Mouse (Mus musculus) limb, embryonic 15.5 days (tissue): ENCODE measurements at regions not wholly inside any gene's neighbourhood (a gene's known extent, or its start where the extent isn't known, plus 50 kb on each side); places are given as distances from the start of the nearest gene placed in this dataset.

Experiments
- ATAC-seq: fragments of 200-750 bp; cut with Nextera tagmentation; 2 replicates; pipeline ENCODE4 v1.8.0; 2017; ENCODE audit warnings: low read depth, moderate TSS enrichment; ENCODE audit not compliant: insufficient number of reproducible peaks, low FRiP score, low TSS enrichment
- H3K27ac ChIP-seq: fragments of 300-500 bp; sonication (generic); 2 replicates; pipeline ENCODE4 v1.5.1; 2015; ENCODE audit warnings: moderate library complexity, mild to moderate bottlenecking, inconsistent platforms
- H3K27me3 ChIP-seq: fragments of 300-500 bp; sonication (generic); 2 replicates; pipeline ENCODE4 v1.6.1; 2015; ENCODE audit warnings: inconsistent platforms
- H3K36me3 ChIP-seq: fragments of 300-500 bp; sonication (generic); 2 replicates; pipeline ENCODE4 v1.6.1; 2015; ENCODE audit warnings: inconsistent platforms
- H3K4me1 ChIP-seq: fragments of 300-500 bp; sonication (generic); 2 replicates; pipeline ENCODE4 v1.6.1; 2015; ENCODE audit warnings: inconsistent platforms
- H3K4me2 ChIP-seq: fragments of 300-500 bp; sonication (generic); 2 replicates; pipeline ENCODE4 v1.6.1; 2015; ENCODE audit warnings: mild to moderate bottlenecking, inconsistent platforms
- H3K4me3 ChIP-seq: fragments of 300-500 bp; sonication (generic); 2 replicates; pipeline ENCODE4 v1.5.1; 2015; ENCODE audit warnings: mild to moderate bottlenecking, inconsistent platforms
- H3K9ac ChIP-seq: fragments of 300-500 bp; sonication (generic); 2 replicates; pipeline ENCODE4 v1.6.1; 2015; ENCODE audit warnings: inconsistent platforms
- H3K9me3 ChIP-seq: fragments of 300-500 bp; sonication (generic); 2 replicates; pipeline ENCODE4 v1.6.1; 2016; ENCODE audit warnings: inconsistent platforms
- WGBS: fragments of 180-500 bp; shearing (Covaris S2); methylation state at CpG from one replicate; pipeline ENCODE4 v1.1.7; 2015; 5-methylcytosine and 5-hydroxymethylcytosine counted together

DNA sequence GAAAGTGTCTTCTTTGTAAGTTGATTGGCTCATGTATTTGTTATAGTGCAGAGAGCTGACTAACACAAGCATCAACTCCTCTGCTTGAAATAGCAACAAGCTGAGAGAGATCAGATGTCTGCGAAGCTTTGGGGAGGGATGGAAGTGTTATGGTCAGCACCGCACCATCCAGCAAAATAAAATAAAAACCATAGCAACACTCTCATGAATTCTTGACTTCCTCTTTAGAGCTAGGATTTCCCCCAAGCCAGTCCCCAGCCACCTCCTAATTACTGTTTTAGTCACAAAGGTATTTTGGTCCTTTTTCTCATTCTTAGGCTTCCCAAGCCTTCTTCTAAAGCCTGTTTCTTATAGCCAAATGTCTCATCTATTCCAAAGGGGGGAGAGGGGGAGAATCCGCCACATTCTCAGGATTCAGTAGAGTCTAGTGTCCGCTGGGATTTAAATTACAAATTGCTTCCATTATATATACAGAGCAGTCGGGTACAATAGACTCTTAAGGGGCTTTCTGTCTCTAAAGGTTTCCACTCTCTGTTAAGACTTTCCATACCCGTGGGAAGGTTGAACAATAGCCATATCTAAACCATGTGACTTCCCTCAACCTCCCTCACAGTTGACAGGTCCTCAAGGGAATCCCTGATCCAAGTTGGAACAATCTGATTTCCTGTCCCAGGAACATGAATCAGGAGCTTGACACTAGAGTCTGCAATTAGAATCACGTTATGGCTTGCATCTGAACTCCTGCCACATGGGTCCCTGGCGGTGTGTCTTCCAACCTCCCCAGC is 386.7 kb downstream of the Rapgef2 start:
- H3K4me1 ChIP-seq, result peaks cover 13% of the 10 kb centered on the region
- no peak overlapping the region for H3K9ac ChIP-seq
- H3K27ac ChIP-seq, result no peak overlapping the region
- H3K27me3 ChIP-seq, result no peaks in the 10 kb centered on the region
- no peak for ATAC-seq
- no peak overlapping the region for H3K4me3 ChIP-seq
- H3K4me2 ChIP-seq, result no peak overlapping the region
- H3K9me3 ChIP-seq, result no peaks in the 10 kb centered on the region
- H3K36me3 ChIP-seq, result no peaks in the 10 kb centered on the region
- WGBS, result 67% methylated on average over 8 of the region's 8 CpGs

DNA sequence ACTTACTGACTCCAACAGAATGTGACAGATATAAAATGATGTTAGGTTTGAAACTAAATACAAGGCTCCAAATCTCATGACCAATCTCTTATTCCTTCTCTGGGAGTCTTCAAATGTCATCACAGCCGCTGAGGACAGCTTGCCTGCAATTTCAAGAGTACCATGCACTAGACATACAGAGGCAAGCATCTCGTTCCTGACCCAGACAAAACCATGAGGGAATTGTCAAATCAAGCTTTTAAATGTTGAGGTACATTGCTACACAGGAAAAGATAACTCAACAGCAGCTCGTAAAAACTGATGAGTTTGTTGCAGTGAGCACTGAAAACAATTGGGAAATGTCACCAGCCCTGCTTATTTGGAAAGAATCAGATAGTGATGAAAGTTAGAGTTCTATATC is 397.0 kb downstream of the Rapgef2 start:
- H3K27ac ChIP-seq, result no peak overlapping the region
- H3K9me3 ChIP-seq, result no peaks in the 10 kb centered on the region
- H3K9ac ChIP-seq, result no peak overlapping the region
- no peaks in the 10 kb centered on the region for H3K27me3 ChIP-seq
- no peaks in the 10 kb centered on the region for H3K36me3 ChIP-seq
- H3K4me3 ChIP-seq, result no peak overlapping the region
- H3K4me2 ChIP-seq, result no peak overlapping the region
- no peaks in the 10 kb centered on the region for H3K4me1 ChIP-seq
- 64% methylated on average over 3 of the region's 3 CpGs for WGBS
- ATAC-seq, result no peak

DNA sequence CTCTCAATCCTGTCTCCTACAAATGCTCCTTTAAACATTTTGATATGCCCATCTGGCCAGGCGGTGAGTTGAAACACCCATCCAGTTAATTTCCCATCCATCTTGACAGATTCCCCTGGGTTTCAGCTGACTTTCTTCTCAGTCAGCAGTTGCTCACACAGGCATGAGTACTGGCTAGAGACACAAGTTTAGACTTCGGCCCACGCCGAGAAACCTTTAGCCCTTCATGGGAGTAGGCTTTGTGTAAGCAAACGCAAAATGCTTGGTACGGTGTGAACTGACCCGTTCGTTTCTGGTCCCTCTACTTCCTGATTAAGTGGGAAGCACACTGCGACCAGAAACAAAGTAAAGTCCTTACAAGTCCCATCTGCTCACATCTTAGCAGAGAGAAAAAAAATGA is 401.6 kb downstream of the Rapgef2 start:
- Histone ChIP-seq H3K9ac (no peak overlapping the region), H3K4me3 (no peak overlapping the region), H3K36me3 (no peaks in the 10 kb centered on the region), H3K4me1 (no peaks in the 10 kb centered on the region), H3K27me3 (no peaks in the 10 kb centered on the region), H3K27ac (no peak overlapping the region), H3K9me3 (no peaks in the 10 kb centered on the region), H3K4me2 (no peak overlapping the region)
- 76% methylated on average over 9 of the region's 9 CpGs for WGBS
- ATAC-seq, result no peak

DNA sequence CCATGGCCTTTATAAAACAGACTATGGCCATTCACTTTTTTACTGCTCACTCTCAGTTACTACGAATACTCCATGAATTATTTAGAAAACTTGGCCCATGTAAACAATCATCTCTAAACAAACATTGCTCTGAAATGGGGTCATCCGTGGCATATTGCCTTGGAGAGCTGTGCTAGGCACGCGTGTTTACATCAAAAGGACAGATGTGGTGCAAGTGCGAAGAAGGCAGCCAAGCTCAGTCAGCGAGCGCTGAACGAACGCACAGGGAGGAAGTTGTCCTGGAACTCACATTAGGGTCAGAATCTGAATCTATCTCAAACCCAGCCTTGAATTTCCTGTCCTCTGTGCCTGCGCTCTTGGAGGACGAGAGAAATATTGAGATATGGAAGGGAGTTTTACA is 402.3 kb downstream of the Rapgef2 start:
- Histone ChIP-seq H3K4me1 (no peaks in the 10 kb centered on the region), H3K9ac (no peak overlapping the region), H3K9me3 (no peaks in the 10 kb centered on the region), H3K27me3 (no peaks in the 10 kb centered on the region), H3K4me3 (no peak overlapping the region), H3K27ac (no peak overlapping the region), H3K4me2 (no peak overlapping the region), H3K36me3 (no peaks in the 10 kb centered on the region)
- 85% methylated on average over 11 of the region's 11 CpGs for WGBS
- no peak for ATAC-seq

DNA sequence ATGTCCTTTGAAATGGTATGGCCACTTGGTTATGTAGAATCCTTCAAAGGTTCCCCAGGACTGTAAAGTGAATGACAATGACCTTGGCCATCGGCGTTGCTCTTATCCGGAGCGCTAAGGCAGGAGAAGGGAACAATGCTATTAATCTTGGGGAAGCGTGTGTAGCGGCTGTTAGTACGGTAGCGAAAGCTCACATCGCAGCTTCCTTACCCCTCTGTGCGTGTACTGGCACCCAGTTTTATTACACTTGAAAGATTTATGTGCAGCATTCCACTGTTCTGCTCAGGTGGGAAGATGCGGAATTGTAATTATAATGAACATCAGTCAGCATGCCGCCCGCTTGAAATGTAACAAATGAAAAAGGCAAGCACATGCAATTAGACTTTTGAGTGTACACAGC is 406.2 kb downstream of the Rapgef2 start:
- Histone ChIP-seq H3K4me1 (no peaks in the 10 kb centered on the region), H3K4me2 (no peak overlapping the region), H3K9ac (no peak overlapping the region), H3K27me3 (no peaks in the 10 kb centered on the region), H3K9me3 (no peaks in the 10 kb centered on the region), H3K4me3 (no peak overlapping the region), H3K27ac (no peak overlapping the region), H3K36me3 (no peaks in the 10 kb centered on the region)
- WGBS, result 65% methylated on average over 13 of the region's 13 CpGs
- ATAC-seq, result no peak

DNA sequence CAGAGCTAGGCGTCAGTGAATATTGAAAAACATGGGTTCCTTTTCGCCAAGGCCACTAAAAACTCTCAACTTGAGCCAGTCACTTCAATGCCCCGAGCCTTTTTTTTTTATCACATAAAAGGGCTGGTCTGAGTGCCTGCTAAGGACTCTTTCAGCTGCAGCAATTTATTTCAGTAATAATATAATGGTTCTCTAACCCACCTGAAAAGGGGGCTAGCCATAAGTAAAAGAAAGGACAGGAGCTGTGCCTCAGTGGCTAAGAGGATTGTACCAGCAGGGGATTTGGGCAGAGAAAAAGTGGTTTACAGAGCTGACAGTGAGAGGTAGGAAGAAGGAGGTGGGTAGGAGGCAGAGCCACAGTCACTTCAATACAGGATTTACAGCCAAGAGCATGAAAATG is 409.0 kb downstream of the Rapgef2 start:
- 62% methylated on average over 3 of the region's 3 CpGs for WGBS
- Histone ChIP-seq H3K4me2 (no peak overlapping the region), H3K9me3 (no peaks in the 10 kb centered on the region), H3K27ac (no peak overlapping the region), H3K9ac (no peak overlapping the region), H3K36me3 (no peaks in the 10 kb centered on the region), H3K4me1 (no peaks in the 10 kb centered on the region), H3K4me3 (no peak overlapping the region), H3K27me3 (no peaks in the 10 kb centered on the region)
- ATAC-seq, result no peak

DNA sequence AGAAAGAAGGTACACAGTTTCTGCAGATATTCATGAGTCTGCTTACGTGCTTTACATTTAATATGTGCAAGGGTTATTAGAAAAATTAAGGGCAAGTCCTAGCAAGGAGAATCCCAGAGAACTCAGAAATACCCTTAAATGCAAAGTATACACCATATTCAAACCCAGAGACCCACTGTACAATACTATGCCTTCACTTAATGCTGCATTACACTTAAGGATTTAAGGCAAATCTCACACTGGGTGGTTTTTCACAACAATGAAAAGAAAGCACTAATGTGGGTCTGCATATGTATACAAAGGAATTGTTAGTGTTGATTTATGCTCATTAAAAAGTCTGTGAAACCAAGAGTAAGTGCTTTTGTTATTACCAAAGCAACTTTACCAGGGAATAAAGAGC is 419.4 kb downstream of the Rapgef2 start:
- Histone ChIP-seq H3K9ac (no peak overlapping the region), H3K4me1 (no peaks in the 10 kb centered on the region), H3K9me3 (no peaks in the 10 kb centered on the region), H3K4me2 (no peak overlapping the region), H3K36me3 (no peaks in the 10 kb centered on the region), H3K4me3 (no peak overlapping the region), H3K27ac (no peak overlapping the region), H3K27me3 (no peaks in the 10 kb centered on the region)
- WGBS, result 80% methylated on average over 1 of the region's 1 CpGs
- ATAC-seq, result no peak

DNA sequence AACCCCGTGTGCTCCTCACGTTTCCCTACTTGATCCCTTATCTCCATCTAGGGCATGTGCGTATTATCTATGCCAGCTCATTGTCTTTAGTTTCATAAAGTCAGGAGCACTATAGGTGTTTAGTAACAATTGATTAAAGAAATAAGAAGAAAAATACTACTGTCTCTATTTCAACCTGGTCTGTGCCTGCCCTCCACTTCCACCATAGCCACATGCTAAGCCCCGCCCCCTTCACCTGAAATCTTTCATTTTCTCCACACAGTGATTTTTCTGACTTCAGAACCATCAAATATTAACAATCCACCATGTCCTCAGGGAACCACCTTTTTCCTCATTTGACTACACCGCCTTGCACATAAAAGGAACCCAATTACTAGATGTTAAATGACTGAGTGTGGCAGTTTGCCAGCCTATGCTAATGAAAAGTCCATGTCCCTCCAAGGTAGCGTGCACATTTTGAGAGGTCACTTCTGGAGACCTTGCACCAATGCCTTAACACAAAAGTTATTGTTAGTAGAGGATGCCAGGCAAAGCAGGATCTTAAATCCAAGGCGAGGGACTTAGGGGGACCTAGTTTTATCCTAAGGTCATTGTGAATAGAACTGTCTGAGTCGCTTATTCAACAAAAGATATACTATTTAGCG is 420.1 kb downstream of the Rapgef2 start:
- Histone ChIP-seq H3K27ac (no peak overlapping the region), H3K27me3 (no peaks in the 10 kb centered on the region), H3K4me3 (no peak overlapping the region), H3K9me3 (no peaks in the 10 kb centered on the region), H3K36me3 (no peaks in the 10 kb centered on the region), H3K4me1 (no peaks in the 10 kb centered on the region), H3K4me2 (no peak overlapping the region), H3K9ac (no peak overlapping the region)
- WGBS, result 75% methylated on average over 9 of the region's 9 CpGs
- no peak for ATAC-seq

DNA sequence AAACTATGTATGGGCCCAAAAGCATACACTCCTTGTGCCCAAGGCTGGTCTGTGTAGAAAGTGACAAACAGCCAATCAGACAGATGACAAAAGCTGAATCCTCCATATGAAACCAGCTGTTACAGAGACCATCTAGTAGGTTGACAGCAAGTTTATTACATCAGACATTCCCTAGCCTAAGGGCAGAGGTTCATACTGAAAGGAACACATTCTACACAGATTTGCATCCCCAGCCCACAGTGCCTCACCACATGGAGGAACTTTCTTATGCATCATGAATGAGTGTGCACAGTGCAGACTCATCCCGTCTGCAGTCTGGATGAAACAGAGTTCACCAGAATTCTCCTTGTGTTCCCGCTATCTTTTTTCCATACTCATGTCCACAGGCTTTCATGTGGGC is 423.3 kb downstream of the Rapgef2 start:
- no peak for ATAC-seq
- Histone ChIP-seq H3K4me2 (no peak overlapping the region), H3K9ac (no peak overlapping the region), H3K4me1 (no peaks in the 10 kb centered on the region), H3K27ac (no peak overlapping the region), H3K9me3 (no peaks in the 10 kb centered on the region), H3K4me3 (no peak overlapping the region), H3K27me3 (no peaks in the 10 kb centered on the region), H3K36me3 (no peaks in the 10 kb centered on the region)
- WGBS, result 94% methylated on average over 2 of the region's 2 CpGs

DNA sequence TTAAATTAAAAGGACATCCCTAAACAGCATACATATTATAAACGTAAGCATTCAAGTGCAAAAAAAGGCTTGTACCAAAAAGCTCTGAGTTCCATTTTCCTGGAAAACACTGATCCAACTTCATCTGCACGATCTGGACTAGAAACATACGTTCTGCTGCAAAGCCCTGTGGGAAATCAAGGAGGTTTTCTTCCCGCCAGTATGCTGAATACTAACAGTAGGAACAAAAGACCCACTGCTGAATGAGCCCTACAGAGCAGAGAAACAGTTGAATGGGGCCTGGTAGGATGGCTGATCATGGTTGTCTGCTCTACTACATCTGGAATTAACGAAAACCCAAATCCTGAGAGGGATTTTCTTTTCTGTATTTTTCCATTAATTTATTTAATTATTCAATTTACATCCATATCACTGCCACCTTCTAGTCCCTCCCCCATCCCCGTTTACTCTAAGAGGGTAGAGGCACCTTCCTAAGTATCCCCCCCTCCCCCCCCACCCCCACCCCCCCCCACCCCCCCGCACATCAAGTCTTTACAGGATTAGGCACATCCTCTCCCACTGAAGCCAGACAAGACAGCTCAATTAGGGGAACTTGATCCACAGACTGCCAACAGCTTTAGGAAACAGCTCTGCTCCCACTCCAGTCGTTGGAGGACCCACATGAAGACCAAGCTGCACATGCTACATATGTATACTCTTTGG is 439.5 kb downstream of the Rapgef2 start:
- H3K9ac ChIP-seq, result no peak overlapping the region
- no peaks in the 10 kb centered on the region for H3K4me1 ChIP-seq
- H3K27ac ChIP-seq, result no peak overlapping the region
- no peak overlapping the region for H3K4me3 ChIP-seq
- H3K27me3 ChIP-seq, result no peaks in the 10 kb centered on the region
- no peak for ATAC-seq
- H3K9me3 ChIP-seq, result no peaks in the 10 kb centered on the region
- no peak overlapping the region for H3K4me2 ChIP-seq
- H3K36me3 ChIP-seq, result no peaks in the 10 kb centered on the region
- 66% methylated on average over 7 of the region's 8 CpGs for WGBS

DNA sequence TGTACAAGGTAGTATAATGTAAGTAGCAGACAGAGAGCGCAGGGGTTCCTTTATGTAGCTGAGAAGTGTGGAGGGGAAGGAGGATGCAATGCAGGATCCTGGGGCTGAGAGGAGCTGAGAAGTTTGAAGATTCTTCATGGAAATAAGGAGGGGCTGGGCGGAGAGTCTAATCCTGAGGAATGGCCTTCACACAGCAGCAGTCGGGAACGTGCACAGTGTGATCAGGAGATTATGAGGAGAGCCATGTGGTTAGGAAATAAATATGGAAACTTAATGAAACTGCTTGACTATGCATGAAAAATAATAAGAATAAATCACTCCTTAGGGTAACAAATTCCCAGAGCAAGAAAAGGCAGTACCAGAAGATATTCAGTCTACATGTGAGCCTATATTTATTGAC is 445.1 kb downstream of the Rapgef2 start:
- Histone ChIP-seq H3K9me3 (no peaks in the 10 kb centered on the region), H3K27me3 (no peaks in the 10 kb centered on the region), H3K27ac (no peak overlapping the region), H3K4me2 (no peak overlapping the region), H3K9ac (no peak overlapping the region), H3K4me3 (no peak overlapping the region), H3K4me1 (no peaks in the 10 kb centered on the region), H3K36me3 (no peaks in the 10 kb centered on the region)
- no peak for ATAC-seq
- 68% methylated on average over 4 of the region's 4 CpGs for WGBS

DNA sequence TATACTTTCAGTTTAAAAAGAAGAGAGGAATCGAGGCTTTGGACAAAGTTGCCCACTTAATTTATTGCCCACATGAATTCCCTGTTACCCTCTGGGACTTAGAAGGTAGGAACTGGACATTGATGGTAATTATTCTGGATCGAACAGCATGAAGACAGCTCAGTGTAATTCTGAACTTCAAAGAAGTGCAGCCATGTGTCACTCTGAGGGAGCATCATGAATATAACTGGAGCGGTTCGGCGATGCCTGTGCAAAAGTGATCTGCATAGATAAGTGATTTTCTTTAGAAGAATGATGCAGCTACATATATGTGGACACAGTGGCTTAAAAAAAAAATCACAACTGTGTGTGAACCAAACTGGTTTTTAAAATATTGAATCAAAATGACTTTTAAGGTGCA is 449.5 kb downstream of the Rapgef2 start:
- Histone ChIP-seq H3K9me3 (no peaks in the 10 kb centered on the region), H3K4me3 (no peak overlapping the region), H3K4me1 (no peaks in the 10 kb centered on the region), H3K36me3 (no peaks in the 10 kb centered on the region), H3K9ac (no peak overlapping the region), H3K27ac (no peak overlapping the region), H3K4me2 (no peak overlapping the region), H3K27me3 (no peaks in the 10 kb centered on the region)
- 79% methylated on average over 5 of the region's 5 CpGs for WGBS
- ATAC-seq, result no peak
